Mouse (Mus musculus) heart, embryonic 12.5 days (tissue): ENCODE measurements around the gene Csf2rb2. TPM values are rescaled to one million over a fixed set of nuclear protein-coding genes. Genes with fewer than 3 reads are reported as not detected.
"Not testable (repeated sequence)": the region's sequence is repeated elsewhere in the genome, so short reads cannot be mapped to it uniquely, and the experiment has no call there.

ENCODE experiments used
- ATAC-seq: fragments of 200-750 bp; cut with Nextera tagmentation; 2 replicates; pipeline ENCODE4 v1.8.0; 2017; ENCODE audit warnings: moderate TSS enrichment, moderate library complexity; ENCODE audit not compliant: insufficient number of reproducible peaks, low FRiP score
- H3K27ac ChIP-seq: fragments of 300-500 bp; sonication (generic); 2 replicates; pipeline ENCODE4 v1.5.1; 2016; ENCODE audit warnings: mild to moderate bottlenecking, moderate library complexity; ENCODE audit not compliant: poor library complexity, severe bottlenecking
- H3K27me3 ChIP-seq: fragments of 300-500 bp; sonication (generic); replicated peaks from 2 replicates; pipeline ENCODE4 v1.6.1; 2016; ENCODE audit warnings: mild to moderate bottlenecking, moderate library complexity
- H3K36me3 ChIP-seq: fragments of 300-500 bp; sonication (generic); 2 replicates; pipeline ENCODE4 v1.6.1; 2016; ENCODE audit warnings: mild to moderate bottlenecking, moderate library complexity
- H3K4me1 ChIP-seq: fragments of 300-500 bp; sonication (generic); replicated peaks from 2 replicates; pipeline ENCODE4 v1.6.1; 2016; ENCODE audit warnings: mild to moderate bottlenecking
- H3K4me2 ChIP-seq: fragments of 300-500 bp; sonication (generic); 2 replicates; pipeline ENCODE4 v1.6.1; 2016; ENCODE audit warnings: mild to moderate bottlenecking, moderate library complexity
- H3K4me3 ChIP-seq: fragments of 300-500 bp; sonication (generic); 2 replicates; pipeline ENCODE4 v1.5.1; 2016; ENCODE audit warnings: mild to moderate bottlenecking
- H3K9ac ChIP-seq: fragments of 300-500 bp; sonication (generic); 2 replicates; pipeline ENCODE4 v1.6.1; 2016; ENCODE audit warnings: mild to moderate bottlenecking, moderate library complexity
- H3K9me3 ChIP-seq: fragments of 300-500 bp; sonication (generic); replicated peaks from 2 replicates; pipeline ENCODE4 v1.6.1; 2016; ENCODE audit warnings: mild to moderate bottlenecking, moderate library complexity
- WGBS: fragments of 180-500 bp; shearing (Covaris S2); methylation state at CpG from one replicate; pipeline ENCODE4 v1.1.7; 2016; 5-methylcytosine and 5-hydroxymethylcytosine counted together
- polyA plus RNA-seq: library from polyadenylated mRNA; unstranded; fragments of >200 nt; fragmentation: Nextera tagmentation; extraction: Ambion mirVana; gene quantifications from 2 replicates; pipeline ENCODE4 v1.2.1, GENCODE M21; 2016

Csf2rb2 gene
- polyA plus RNA-seq, result 0.48 and 0.51 TPM in 2 replicates

- WGBS, result 64% methylated on average over 10 of the region's 10 CpGs
- Histone ChIP-seq H3K4me1 (peaks cover 5% of the 10 kb centered on the region; the same call in 1 of the 2 replicates), H3K27me3 (no peaks in the 10 kb centered on the region), H3K27ac (no peak within 1 kb of the TSS), H3K36me3 (no peaks in the 10 kb centered on the region), H3K9me3 (no peaks in the 10 kb centered on the region), H3K4me3 (no peak within 1 kb of the TSS), H3K9ac (no peak within 1 kb of the TSS), H3K4me2 (no peak within 1 kb of the TSS)
- no peak for ATAC-seq
These were observed at the start of gene Csf2rb2 for GRCm38 (mm10) chr15:78305341-78305933. Gene Csf2rb2 (minus strand): TSS chr15:78305721.

- ATAC-seq, result no peak
- no peaks in the 10 kb centered on the region for H3K4me1 ChIP-seq
- 0% methylated on average over 1 of the region's 1 CpGs for WGBS
- H3K27me3 ChIP-seq, result peaks cover 8% of the 10 kb centered on the region; the same call in 1 of the 2 replicates
- no peaks in the 10 kb centered on the region for H3K9me3 ChIP-seq
- H3K9ac ChIP-seq, result no peak overlapping the region
- H3K4me3 ChIP-seq, result no peak overlapping the region
- no peak overlapping the region for H3K4me2 ChIP-seq
- H3K27ac ChIP-seq, result no peak overlapping the region
- H3K36me3 ChIP-seq, result no peaks in the 10 kb centered on the region
These were observed 49.4 kb upstream of the Csf2rb2 start for GRCm38 (mm10) chr15:78354958-78355357.

GRCm38 (mm10) chr15:78351586-78352165 lies 46.2 kb upstream of the Csf2rb2 start:
- Histone ChIP-seq H3K4me2 (no peak overlapping the region), H3K4me1 (no peaks in the 10 kb centered on the region), H3K36me3 (no peaks in the 10 kb centered on the region), H3K9ac (no peak overlapping the region), H3K27ac (no peak overlapping the region), H3K4me3 (no peak overlapping the region), H3K9me3 (no peaks in the 10 kb centered on the region), H3K27me3 (peaks cover 8% of the 10 kb centered on the region)
- WGBS, result 43% methylated on average over 3 of the region's 3 CpGs
- no peak for ATAC-seq

GRCm38 (mm10) chr15:78344567-78344966 lies 39.0 kb upstream of the Csf2rb2 start:
- Histone ChIP-seq H3K4me3 (no peak overlapping the region), H3K4me2 (no peak overlapping the region), H3K27me3 (no peaks in the 10 kb centered on the region; the same call in 1 of the 2 replicates), H3K36me3 (no peaks in the 10 kb centered on the region), H3K9me3 (no peaks in the 10 kb centered on the region), H3K27ac (no peak overlapping the region), H3K4me1 (no peaks in the 10 kb centered on the region), H3K9ac (no peak overlapping the region)
- no peak for ATAC-seq
- 86% methylated on average over 3 of the region's 3 CpGs for WGBS

- no peak overlapping the region for H3K4me2 ChIP-seq
- H3K4me3 ChIP-seq, result no peak overlapping the region
- no peak overlapping the region for H3K9ac ChIP-seq
- no peak overlapping the region for H3K27ac ChIP-seq
- H3K36me3 ChIP-seq, result no peaks in the 10 kb centered on the region
- H3K27me3 ChIP-seq, result peaks cover 4% of the 10 kb centered on the region; the same call in 1 of the 2 replicates
- 17% methylated on average over 1 of the region's 1 CpGs for WGBS
- H3K9me3 ChIP-seq, result no peaks in the 10 kb centered on the region
- no peak for ATAC-seq
- H3K4me1 ChIP-seq, result no peaks in the 10 kb centered on the region
These were observed 38.2 kb upstream of the Csf2rb2 start for GRCm38 (mm10) chr15:78343683-78344082.

- H3K9ac ChIP-seq, H3K4me2 ChIP-seq, H3K27ac ChIP-seq, H3K27me3 ChIP-seq, H3K9me3 ChIP-seq, ATAC-seq, H3K4me3 ChIP-seq, H3K4me1 ChIP-seq, H3K36me3 ChIP-seq: not testable (repeated sequence)
- 62% methylated on average over 7 of the region's 7 CpGs for WGBS
These were observed 35.4 kb upstream of the Csf2rb2 start for GRCm38 (mm10) chr15:78340919-78341318.

- not testable (repeated sequence) for H3K4me3 ChIP-seq, H3K4me1 ChIP-seq, H3K9ac ChIP-seq, H3K36me3 ChIP-seq, H3K4me2 ChIP-seq, H3K9me3 ChIP-seq, H3K27ac ChIP-seq, H3K27me3 ChIP-seq
- WGBS, result 24% methylated on average over 7 of the region's 7 CpGs
- ATAC-seq, result peak; percentile 67
These were observed 34.3 kb upstream of the Csf2rb2 start for GRCm38 (mm10) chr15:78339627-78340423.

GRCm38 (mm10) chr15:78334380-78334779 lies 28.9 kb upstream of the Csf2rb2 start:
- Histone ChIP-seq H3K4me1 (no peaks in the 10 kb centered on the region), H3K36me3 (no peaks in the 10 kb centered on the region), H3K4me3 (no peak overlapping the region), H3K9ac (no peak overlapping the region), H3K27ac (no peak overlapping the region), H3K4me2 (no peak overlapping the region), H3K9me3 (no peaks in the 10 kb centered on the region), H3K27me3 (peaks cover 5% of the 10 kb centered on the region; the same call in 1 of the 2 replicates)
- no peak for ATAC-seq
- 67% methylated on average over 3 of the region's 3 CpGs for WGBS

- H3K36me3 ChIP-seq, result no peaks in the 10 kb centered on the region
- no peaks in the 10 kb centered on the region for H3K4me1 ChIP-seq
- H3K4me2 ChIP-seq, result no peak overlapping the region
- H3K9me3 ChIP-seq, result no peaks in the 10 kb centered on the region
- H3K4me3 ChIP-seq, result no peak overlapping the region
- H3K27ac ChIP-seq, result no peak overlapping the region
- H3K27me3 ChIP-seq, result no peaks in the 10 kb centered on the region; the same call in 1 of the 2 replicates
- 65% methylated on average over 6 of the region's 6 CpGs for WGBS
- H3K9ac ChIP-seq, result no peak overlapping the region
- no peak for ATAC-seq
These were observed 27.5 kb upstream of the Csf2rb2 start for GRCm38 (mm10) chr15:78332981-78333380.

- no peak overlapping the region for H3K27ac ChIP-seq
- WGBS, result 64% methylated on average over 5 of the region's 5 CpGs
These were observed 26.2 kb upstream of the Csf2rb2 start for GRCm38 (mm10) chr15:78331523-78332340.

More at GRCm38 (mm10) chr15:78331523-78332340, 26.2 kb upstream of the Csf2rb2 start:
- no peak for ATAC-seq
- no peak overlapping the region for H3K4me3 ChIP-seq
- no peaks in the 10 kb centered on the region for H3K36me3 ChIP-seq
- no peak overlapping the region for H3K9ac ChIP-seq
- H3K4me1 ChIP-seq, result no peaks in the 10 kb centered on the region
- H3K9me3 ChIP-seq, result no peaks in the 10 kb centered on the region
- peaks cover 3% of the 10 kb centered on the region; the same call in 1 of the 2 replicates for H3K27me3 ChIP-seq
- no peak overlapping the region for H3K4me2 ChIP-seq
